Mouse (Mus musculus) layer of hippocampus, adult 9-11 months (tissue): ENCODE results near the gene Nox1.

Experiments used
- DNase-seq: peaks from one replicate; pipeline ENCODE4 v3.0.0; 2022

Gene Nox1

DNA sequence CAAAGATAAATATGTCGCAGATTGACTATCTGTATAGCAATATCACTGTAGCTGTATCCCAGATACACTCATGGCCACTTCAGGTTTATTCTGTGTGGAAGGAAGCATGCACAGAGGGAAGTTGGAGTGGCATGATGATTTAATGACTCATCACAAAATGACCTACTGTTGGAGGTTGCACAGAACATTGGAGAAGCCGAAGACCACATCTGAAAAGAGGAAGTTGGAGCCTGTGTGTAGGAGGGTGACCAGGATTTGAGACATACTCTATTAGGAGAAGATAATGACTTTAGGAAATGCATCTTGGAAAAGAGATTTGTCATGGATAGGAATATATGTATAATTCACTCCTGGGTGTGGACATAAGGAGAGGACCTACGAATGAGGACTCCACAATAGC lies 105.3 kb downstream of the Nox1 start:
- DNase-seq: no peak

DNA sequence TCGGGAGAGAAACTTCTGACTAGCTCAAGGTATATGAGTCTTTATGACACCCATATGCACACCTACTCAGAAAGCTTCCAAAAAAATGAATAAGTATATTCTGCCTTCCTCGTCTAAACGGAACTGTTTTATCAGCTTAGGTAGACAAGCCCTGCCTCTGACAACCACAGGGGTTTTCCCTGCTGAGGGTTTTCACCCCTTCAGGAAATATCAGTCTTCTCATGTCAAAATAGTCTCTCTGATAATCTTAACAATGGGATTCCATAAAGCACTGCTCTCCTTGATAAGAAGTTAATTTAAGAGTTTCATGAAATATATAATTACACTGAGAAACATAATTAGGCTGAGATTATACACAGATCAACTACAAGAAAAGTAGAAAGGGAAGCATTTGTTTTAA lies 110.0 kb downstream of the Nox1 start:
- no peak for DNase-seq

DNA sequence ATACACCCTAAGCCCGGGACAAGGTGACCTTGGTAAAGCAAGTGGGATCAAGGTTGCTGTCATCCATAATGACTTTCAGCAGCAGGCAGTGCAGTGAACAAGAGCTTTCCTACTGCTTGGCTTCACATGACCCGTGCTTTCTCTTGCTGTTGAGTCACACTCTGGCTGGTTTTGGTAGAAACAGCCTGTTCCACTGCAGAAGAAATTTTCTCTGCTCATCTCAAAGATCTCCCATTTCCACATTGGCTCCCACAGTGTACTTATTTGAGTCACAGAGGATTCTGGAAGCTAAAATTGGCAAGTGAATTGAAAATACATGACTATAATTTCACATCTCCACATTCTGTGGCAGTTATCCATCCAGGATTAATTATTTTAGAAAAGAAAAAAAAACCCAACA lies 119.1 kb downstream of the Nox1 start:
- DNase-seq: peak; percentile 33

GRCm38 (mm10) chrX:134085453-134085852 lies 136.3 kb downstream of the Nox1 start:
- DNase-seq: no peak

DNA sequence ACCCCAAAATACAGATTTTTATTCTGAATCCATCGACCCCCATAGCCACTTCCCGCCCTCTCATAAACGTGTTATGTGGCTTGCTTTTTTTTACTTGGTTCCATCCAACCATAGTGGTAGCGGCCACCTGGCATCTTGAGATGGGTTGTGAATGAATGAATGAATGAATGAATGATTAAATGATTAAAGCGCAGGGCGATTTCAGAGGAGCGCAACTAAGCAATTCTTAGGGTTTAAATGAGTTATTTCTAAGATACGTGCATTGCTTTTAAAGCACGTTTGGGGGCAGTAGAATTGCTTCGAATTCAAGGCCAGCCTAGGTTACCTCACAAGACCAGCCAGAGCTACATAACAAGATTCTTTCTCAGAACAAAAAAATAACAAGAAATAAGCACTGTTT lies 162.0 kb downstream of the Nox1 start:
- peak; percentile 4 for DNase-seq

DNA sequence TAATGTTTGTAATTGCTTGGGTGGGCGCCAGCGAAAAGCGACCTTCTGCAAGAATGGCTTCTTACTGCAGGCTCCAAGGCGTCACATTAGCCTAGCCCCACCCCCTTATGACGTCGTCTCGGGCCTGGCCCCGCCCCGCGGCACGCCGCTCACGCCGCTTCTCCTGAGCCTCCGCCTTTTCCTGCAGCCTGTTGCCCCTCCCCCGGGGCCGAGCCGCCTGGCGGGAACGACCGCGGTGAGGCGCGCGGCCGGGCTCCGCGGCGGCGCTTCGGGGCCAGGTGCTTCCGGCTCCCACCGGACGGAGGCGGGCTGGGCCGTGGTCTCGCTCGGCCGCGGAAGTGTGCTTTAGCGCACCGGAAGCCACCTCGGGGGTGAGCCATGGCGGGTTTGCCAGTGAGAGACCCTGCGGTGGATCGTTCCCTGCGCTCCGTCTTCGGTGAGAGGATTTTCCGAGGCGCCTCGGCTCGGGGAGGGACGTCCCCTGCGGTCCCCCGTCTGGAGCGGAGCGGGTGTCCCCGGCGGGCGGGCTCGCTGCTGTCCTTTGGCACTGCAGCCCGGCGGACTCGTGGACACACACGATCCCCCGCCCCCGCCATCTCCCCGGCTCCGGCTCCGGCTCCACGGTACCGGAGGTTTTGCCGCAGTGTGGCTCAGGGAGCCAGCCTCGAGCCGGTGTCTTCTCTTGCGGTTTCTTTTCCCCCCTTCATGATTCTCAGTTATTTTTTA lies 162.6 kb downstream of the Nox1 start, which contains the start of gene Cstf2:
Gene Cstf2 (plus strand): TSS at position 201 of the 726 bp plus-strand sequence.
- DNase-seq: peak; percentile 95

DNA sequence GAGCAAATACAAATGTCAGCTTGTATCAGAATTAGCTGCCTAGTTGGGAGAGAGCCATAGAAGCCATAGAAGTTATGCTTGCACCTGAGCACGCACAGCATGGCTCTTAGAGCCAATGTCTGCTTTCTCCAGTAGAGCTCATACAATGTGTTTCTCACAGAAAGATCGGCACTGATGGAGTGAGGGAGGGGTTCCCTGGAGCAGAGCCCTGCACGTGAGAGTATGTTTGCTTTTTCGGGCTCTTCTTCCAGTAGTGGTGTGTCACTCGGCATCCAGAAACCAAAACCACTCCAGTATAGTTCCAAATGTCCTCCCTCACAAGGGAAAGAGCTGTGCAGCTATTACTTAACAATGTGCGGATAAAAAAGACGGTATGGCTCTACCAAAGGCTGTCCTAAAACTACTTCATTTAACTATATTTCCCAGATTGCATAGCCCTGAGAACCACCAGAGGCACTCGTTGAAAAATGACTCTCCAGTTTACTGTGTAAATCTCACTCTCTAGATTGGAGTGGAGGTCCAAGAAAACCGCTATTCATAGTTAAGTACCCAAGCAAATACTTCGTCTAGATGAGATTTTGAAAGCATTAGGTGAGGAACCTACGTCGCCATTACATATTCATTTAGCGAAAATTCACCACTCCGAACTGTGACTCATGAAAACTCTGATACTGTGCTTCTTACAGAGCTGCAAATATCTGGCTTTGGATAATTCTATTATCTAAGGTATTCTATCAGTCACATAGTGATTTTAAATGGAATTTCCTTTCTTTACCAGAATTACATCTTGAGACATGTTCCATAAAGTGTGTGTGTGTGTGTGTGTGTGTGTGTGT lies 163.5 kb downstream of the Nox1 start:
- no peak for DNase-seq

- no peak for DNase-seq
Measured at GRCm38 (mm10) chrX:134056897-134057296, 164.9 kb downstream of the Nox1 start.

DNA sequence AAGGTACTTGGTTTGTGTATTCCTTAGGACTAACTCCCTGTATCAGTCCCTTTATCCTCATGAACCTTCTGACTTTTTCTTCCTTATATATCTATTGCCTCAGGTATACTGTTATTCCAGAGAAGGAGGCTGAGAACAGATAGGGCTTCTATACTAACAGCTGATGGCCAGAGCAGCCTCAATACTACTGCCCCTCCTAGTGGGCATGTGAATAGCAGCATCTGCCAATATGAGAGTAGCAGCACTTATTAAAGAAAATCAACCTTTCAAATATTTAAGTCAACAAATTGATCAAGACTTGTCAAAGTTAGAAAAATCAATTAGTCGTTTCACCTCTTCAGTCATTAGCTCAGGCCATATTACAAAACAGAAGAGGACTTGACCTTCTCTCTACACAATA lies 172.8 kb downstream of the Nox1 start:
- no peak for DNase-seq
